Mouse (Mus musculus) liver, adult 2 months (tissue): ENCODE results near the gene Castor1. TPM values are rescaled to one million over a fixed set of nuclear protein-coding genes. Genes with fewer than 3 reads are reported as not detected.

Experiments used
- DNase-seq: peaks from one replicate; pipeline ENCODE4 v3.0.0-alpha.2; 2011; ENCODE audit warnings: low read depth, low spot score; ENCODE audit errors: extremely low read depth
- H3K27ac ChIP-seq: fragments of 200-500 bp; replicated peaks from 2 replicates; pipeline ENCODE4 v1.5.1; 2012; ENCODE audit warnings: low read depth, mild to moderate bottlenecking, control low read depth, inconsistent platforms, low read length; ENCODE audit not compliant: insufficient read depth
- H3K27me3 ChIP-seq: fragments of 200-500 bp; 2 replicates; pipeline ENCODE4 v1.6.1; 2012; ENCODE audit warnings: mild to moderate bottlenecking, moderate library complexity, low read length, inconsistent platforms; ENCODE audit not compliant: control insufficient read depth, insufficient read depth
- H3K36me3 ChIP-seq: fragments of 200-500 bp; 2 replicates; pipeline ENCODE4 v1.6.1; 2012; ENCODE audit warnings: low read length, inconsistent platforms; ENCODE audit not compliant: control insufficient read depth, insufficient read depth
- H3K4me1 ChIP-seq: fragments of 200-500 bp; 2 replicates; pipeline ENCODE4 v1.6.1; 2011; ENCODE audit warnings: low read length; ENCODE audit not compliant: control insufficient read depth, insufficient read depth
- H3K4me3 ChIP-seq: fragments of 200-500 bp; 2 replicates; pipeline ENCODE4 v1.5.1; 2011; ENCODE audit warnings: low read depth, mild to moderate bottlenecking, control low read depth, low read length, moderate library complexity; ENCODE audit not compliant: insufficient read depth
- H3K79me2 ChIP-seq: fragments of 200-500 bp; 2 replicates; pipeline ENCODE4 v1.6.1; 2012; ENCODE audit warnings: inconsistent platforms, mild to moderate bottlenecking, low read length, moderate library complexity; ENCODE audit not compliant: control insufficient read depth, insufficient read depth
- H3K9ac ChIP-seq: fragments of 200-500 bp; 2 replicates; pipeline ENCODE4 v1.6.1; 2012; ENCODE audit warnings: low read depth, mild to moderate bottlenecking, control low read depth, inconsistent platforms, low read length
- CTCF ChIP-seq: fragments of 200-500 bp; IDR thresholded peaks from 2 replicates; pipeline ENCODE4 v1.5.1; 2011; ENCODE audit warnings: low read depth, low read length, control low read depth
- POLR2A ChIP-seq: fragments of 200-500 bp; IDR thresholded peaks from 2 replicates; pipeline ENCODE4 v1.6.1; 2011; ENCODE audit warnings: low read length, control low read depth; ENCODE audit not compliant: insufficient read depth; ENCODE audit errors: extremely low read depth
- whole genome bisulfite sequencing: fragments of 180-500 bp; shearing (Covaris S2); methylation state at CpG from one replicate; pipeline ENCODE4 v1.1.7; 2018; 5-methylcytosine and 5-hydroxymethylcytosine counted together
- polyA plus RNA-seq: library from polyadenylated mRNA; depleted of rRNA; stranded (reverse); fragments of >200 nt; gene quantifications from 2 replicates; pipeline ENCODE4 v1.2.3, GENCODE M21; 2012
- total RNA-seq: library from RNA; depleted of rRNA; stranded (reverse); fragments of >200 nt; gene quantifications from 2 replicates; pipeline ENCODE4 v1.2.3, GENCODE M21; 2014

Gene Castor1
- total and polyA plus RNA-seq, 2 experiments: 1.4 to 2.5 TPM

GRCm38 (mm10) chr11:4205097-4205655 lies 12.8 kb upstream of the Castor1 start:
- Histone ChIP-seq H3K27me3 (no peaks in the 10 kb centered on the region), H3K9ac (no peak overlapping the region), H3K79me2 (peaks cover 5% of the 10 kb centered on the region; the same call in 1 of the 2 replicates), H3K4me1 (peaks cover 8% of the 10 kb centered on the region), H3K36me3 (peaks cover 19% of the 10 kb centered on the region), H3K27ac (no peak overlapping the region), H3K4me3 (no peak overlapping the region)
- no peak for DNase-seq
- 91% methylated on average over 5 of the region's 5 CpGs for whole genome bisulfite sequencing
- TF ChIP-seq CTCF: no peak
- TF ChIP-seq POLR2A: no peak

DNA sequence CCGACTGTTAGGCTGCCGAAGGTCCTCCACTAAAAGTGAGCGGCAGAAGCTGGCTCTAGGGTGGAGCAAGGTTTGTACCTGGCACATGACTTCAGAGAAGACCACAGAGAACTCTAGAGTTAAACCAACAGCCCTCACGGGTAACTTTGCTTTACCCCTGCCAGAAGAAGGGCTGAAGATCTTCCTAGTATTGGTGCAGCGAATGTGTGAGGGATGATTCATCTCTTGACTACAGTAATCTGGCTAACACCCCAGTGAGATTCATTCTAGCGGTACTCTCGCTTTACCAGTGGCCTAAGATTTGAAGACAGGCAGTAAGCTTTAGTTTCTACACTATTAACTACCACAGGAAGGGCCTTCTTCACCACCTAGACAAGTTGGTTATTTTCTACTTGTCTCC lies 12.1 kb upstream of the Castor1 start:
- H3K4me3 ChIP-seq: no peak overlapping the region
- DNase-seq: no peak
- H3K36me3 ChIP-seq: peaks cover 23% of the 10 kb centered on the region
- TF ChIP-seq CTCF (no peak), POLR2A (no peak)
- WGBS: 90% methylated on average over 7 of the region's 7 CpGs
- no peaks in the 10 kb centered on the region for H3K27me3 ChIP-seq
- H3K27ac ChIP-seq: no peak overlapping the region
- H3K9ac ChIP-seq: no peak overlapping the region
- peaks cover 5% of the 10 kb centered on the region; the same call in 1 of the 2 replicates for H3K79me2 ChIP-seq
- peaks cover 8% of the 10 kb centered on the region for H3K4me1 ChIP-seq

DNA sequence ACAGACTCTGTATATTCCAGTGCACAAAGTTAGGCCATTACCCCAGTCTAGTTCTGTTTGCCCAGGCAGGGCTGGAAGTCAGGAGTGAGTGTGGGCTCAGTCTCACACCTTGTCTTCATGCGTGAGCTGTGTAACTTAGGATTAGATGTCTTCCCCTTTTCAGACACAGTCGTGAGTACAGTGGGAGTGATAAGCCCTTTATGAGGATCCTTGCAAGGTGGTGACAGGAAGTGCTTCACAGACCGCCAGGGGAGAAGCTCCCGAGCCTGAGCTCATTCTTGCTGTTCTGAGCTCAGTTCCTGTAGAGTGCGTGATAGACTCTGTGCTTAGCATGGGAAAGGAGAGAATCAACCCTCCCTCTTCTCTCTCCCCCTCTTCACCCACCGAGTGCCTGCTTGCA lies 11.5 kb upstream of the Castor1 start:
- Histone ChIP-seq H3K4me1 (peaks cover 8% of the 10 kb centered on the region), H3K9ac (no peak overlapping the region), H3K36me3 (peaks cover 25% of the 10 kb centered on the region), H3K27ac (no peak overlapping the region), H3K27me3 (no peaks in the 10 kb centered on the region), H3K79me2 (peaks cover 5% of the 10 kb centered on the region; the same call in 1 of the 2 replicates), H3K4me3 (no peak overlapping the region)
- no peak for DNase-seq
- TF ChIP-seq POLR2A (no peak), CTCF (no peak)
- 69% methylated on average over 6 of the region's 6 CpGs for WGBS

DNA sequence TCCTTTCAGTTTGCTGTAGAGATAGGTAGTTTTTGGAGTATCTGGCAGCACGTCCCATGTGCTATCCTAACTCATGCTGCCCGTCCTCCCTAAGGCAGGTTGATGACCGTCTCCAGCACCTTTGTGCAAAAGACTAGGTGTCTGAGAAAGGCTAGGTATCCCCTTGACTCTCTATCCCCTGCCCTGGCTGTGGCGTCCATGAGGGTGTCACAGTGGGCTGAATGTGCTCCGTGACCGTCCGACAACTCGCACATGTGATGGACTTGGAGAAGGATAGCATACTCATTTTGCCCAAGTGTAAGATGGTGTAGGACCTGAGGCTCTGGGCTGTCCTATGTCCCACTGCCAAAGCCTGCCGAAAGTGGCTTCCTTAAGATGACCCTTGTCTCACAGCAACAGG lies 10.4 kb upstream of the Castor1 start:
- H3K4me1 ChIP-seq: peaks cover 6% of the 10 kb centered on the region
- WGBS: 93% methylated on average over 9 of the region's 9 CpGs
- H3K27ac ChIP-seq: no peak overlapping the region
- H3K36me3 ChIP-seq: peaks cover 29% of the 10 kb centered on the region
- H3K4me3 ChIP-seq: no peak overlapping the region
- no peak for TF ChIP-seq POLR2A
- no peak for TF ChIP-seq CTCF
- no peak overlapping the region for H3K9ac ChIP-seq
- H3K27me3 ChIP-seq: no peaks in the 10 kb centered on the region
- no peaks in the 10 kb centered on the region; the same call in 1 of the 2 replicates for H3K79me2 ChIP-seq
- no peak for DNase-seq

GRCm38 (mm10) chr11:4209556-4209955 lies 8.5 kb upstream of the Castor1 start:
- H3K27ac ChIP-seq: no peak overlapping the region
- H3K4me3 ChIP-seq: no peak overlapping the region
- no peaks in the 10 kb centered on the region for H3K79me2 ChIP-seq
- peaks cover 34% of the 10 kb centered on the region for H3K36me3 ChIP-seq
- TF ChIP-seq POLR2A: no peak
- peak; percentile 40; the same call in 1 of the 2 replicates for TF ChIP-seq CTCF
- DNase-seq: no peak
- no peak overlapping the region for H3K9ac ChIP-seq
- no peaks in the 10 kb centered on the region for H3K4me1 ChIP-seq
- 81% methylated on average over 5 of the region's 5 CpGs for WGBS
- no peaks in the 10 kb centered on the region for H3K27me3 ChIP-seq

DNA sequence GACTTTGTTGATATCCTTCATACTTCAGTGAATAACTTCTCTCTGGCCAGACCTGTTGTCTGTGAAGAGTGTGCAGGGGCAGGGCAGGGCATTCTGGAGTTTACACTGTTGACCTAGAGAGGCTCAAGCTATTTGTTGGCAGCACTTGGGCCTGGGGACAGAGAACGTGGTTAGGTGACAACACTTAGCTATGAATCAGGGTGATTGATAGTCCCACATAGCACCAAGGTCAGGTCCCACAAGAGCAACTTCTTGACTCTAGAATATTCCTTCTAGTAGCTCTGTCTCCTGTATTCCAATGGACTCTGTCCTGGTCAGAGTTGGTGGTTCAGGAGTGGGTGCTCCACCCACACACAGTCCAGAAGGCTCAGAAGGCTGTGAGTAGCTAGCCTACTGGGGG lies 7.2 kb upstream of the Castor1 start:
- H3K4me3 ChIP-seq: no peak overlapping the region
- no peak overlapping the region for H3K27ac ChIP-seq
- no peaks in the 10 kb centered on the region for H3K27me3 ChIP-seq
- H3K79me2 ChIP-seq: no peaks in the 10 kb centered on the region
- no peak for DNase-seq
- WGBS: 26% methylated on average over 1 of the region's 1 CpGs
- no peaks in the 10 kb centered on the region for H3K4me1 ChIP-seq
- H3K36me3 ChIP-seq: peaks cover 33% of the 10 kb centered on the region
- no peak overlapping the region for H3K9ac ChIP-seq
- no peak for TF ChIP-seq CTCF
- TF ChIP-seq POLR2A: no peak
